Mouse (Mus musculus): Measurements from ENCODE around the gene Phip.

GRCm38 (mm10) chr9:82860805-82861204 is 114.5 kb downstream of the Phip start:
- TF ChIP-seq TAL1 (IDR thresholded peaks at IDR 0.05; ENCODE audit: low read length), result no peak
- no peak for TF ChIP-seq GATA1 (IDR thresholded peaks at IDR 0.05; ENCODE audit: low read length)

Measured in erythroblast, embryonic 14.5 days (primary cell).